Mouse (Mus musculus) spleen, adult 2 months (tissue): ENCODE results near the gene Cped1.

Experiments used
- CTCF ChIP-seq: fragments of 200-500 bp; IDR thresholded peaks from 2 replicates; pipeline ENCODE4 v1.5.1; 2011; ENCODE audit warnings: mild to moderate bottlenecking, inconsistent platforms; ENCODE audit not compliant: insufficient read depth, insufficient read length, insufficient replicate concordance; ENCODE audit errors: extremely low read depth
- POLR2A ChIP-seq: fragments of 200-500 bp; IDR thresholded peaks from 2 replicates; pipeline ENCODE4 v1.6.1; 2011; ENCODE audit warnings: low read depth, low read length, inconsistent platforms

GRCm38 (mm10) chr6:21987554-21987953 is 1.8 kb downstream of the Cped1 start:
- TF ChIP-seq CTCF (no peak), POLR2A (no peak)
